Mouse (Mus musculus) G1E (cell line): ENCODE data around the gene Echdc3. TPM values are rescaled to one million over a fixed set of nuclear protein-coding genes. Genes with fewer than 3 reads are reported as not detected.

Experiments
- ATAC-seq: 2 replicates; pipeline ENCODE4 v1.8.0; 2016; ENCODE audit warnings: mild to moderate bottlenecking; ENCODE audit not compliant: insufficient number of reproducible peaks, poor library complexity, low FRiP score, severe bottlenecking; ENCODE audit errors: extremely low read depth
- DNase-seq: peaks from one replicate; pipeline ENCODE4 v3.0.0; 2012; ENCODE audit warnings: low spot score
- H3K27me3 ChIP-seq: 2 replicates; pipeline ENCODE4 v1.6.1; 2012; ENCODE audit warnings: mild to moderate bottlenecking, low read length, inconsistent platforms; ENCODE audit not compliant: insufficient read depth
- H3K36me3 ChIP-seq: replicated peaks from 2 replicates; pipeline ENCODE3; 2012; ENCODE audit warnings: mild to moderate bottlenecking, inconsistent platforms
- H3K4me1 ChIP-seq: 2 replicates; pipeline ENCODE4 v1.6.1; 2012; ENCODE audit warnings: low read depth, low read length, inconsistent platforms, mixed read lengths; ENCODE audit not compliant: insufficient read depth
- H3K4me3 ChIP-seq: 2 replicates; pipeline ENCODE4 v1.5.1; 2012; ENCODE audit warnings: low read depth, mild to moderate bottlenecking, inconsistent platforms, low read length, moderate library complexity, mixed read lengths
- H3K9me3 ChIP-seq: replicated peaks from 2 replicates; pipeline ENCODE4 v1.6.1; 2012; ENCODE audit warnings: inconsistent platforms
- CTCF ChIP-seq: IDR thresholded peaks from 2 replicates; pipeline ENCODE4 v1.5.1; 2012; ENCODE audit warnings: low read depth, low read length, inconsistent platforms, mixed read lengths
- GATA1 ChIP-seq: IDR thresholded peaks from 2 replicates; pipeline ENCODE4 v1.6.1; 2012; ENCODE audit warnings: borderline replicate concordance, low read length, inconsistent platforms, mixed read lengths
- GATA2 ChIP-seq: IDR thresholded peaks from 2 replicates; pipeline ENCODE4 v1.6.1; 2012; ENCODE audit warnings: low read depth, low read length, inconsistent platforms, borderline replicate concordance
- POLR2AphosphoS5 ChIP-seq: IDR thresholded peaks from 2 replicates; pipeline ENCODE4 v1.6.1; 2012; ENCODE audit warnings: low read depth, low read length, inconsistent platforms; ENCODE audit not compliant: insufficient replicate concordance
- TAL1 ChIP-seq: conservative IDR thresholded peaks from 2 replicates; pipeline ENCODE4 v1.6.1; 2012; ENCODE audit warnings: low read depth, low read length, inconsistent platforms, mixed read lengths
- polyA plus RNA-seq: library from polyadenylated mRNA; stranded (reverse); fragments of >175 nt; gene quantifications from 2 replicates; pipeline ENCODE4 v1.2.3, GENCODE M21; 2012
- total RNA-seq, 2 experiments: library from RNA; stranded (forward) in 1 of 2; stranded (reverse) in 1 of 2; fragments of 200-1000 nt in 1 of 2; fragments of >200 nt in 1 of 2; fragmentation: Nextera tagmentation in 1 of 2; gene quantifications; 2 replicates each; pipeline ENCODE4 v1.2.3; 2014 to 2017

Echdc3 gene
- total and polyA plus RNA-seq, 3 experiments = 0.27 TPM; not detected in 2

- Histone ChIP-seq H3K27me3 (peaks cover 10% of the 10 kb centered on the region), H3K4me3 (no peak overlapping the region), H3K9me3 (no peaks in the 10 kb centered on the region), H3K4me1 (peaks cover 3% of the 10 kb centered on the region; the same call in 1 of the 2 replicates), H3K36me3 (no peaks in the 10 kb centered on the region)
- DNase-seq (no peak), ATAC-seq (no peak)
- TF ChIP-seq GATA2 = no peak
- no peak for TF ChIP-seq CTCF
- no peak for TF ChIP-seq GATA1
- no peak for TF ChIP-seq POLR2AphosphoS5
- no peak for TF ChIP-seq TAL1
Observed at GRCm38 (mm10) chr2:6165771-6166170, 47.1 kb downstream of the Echdc3 start.

- Histone ChIP-seq H3K27me3 (peaks cover 13% of the 10 kb centered on the region), H3K4me1 (no peaks in the 10 kb centered on the region), H3K9me3 (no peaks in the 10 kb centered on the region), H3K36me3 (no peaks in the 10 kb centered on the region), H3K4me3 (no peak overlapping the region)
- no peak for ATAC-seq
- TF ChIP-seq CTCF (no peak), TAL1 (no peak), POLR2AphosphoS5 (no peak), GATA1 (no peak), GATA2 (no peak)
- DNase-seq = no peak
Observed at GRCm38 (mm10) chr2:6164606-6165290, 48.1 kb downstream of the Echdc3 start.

DNA sequence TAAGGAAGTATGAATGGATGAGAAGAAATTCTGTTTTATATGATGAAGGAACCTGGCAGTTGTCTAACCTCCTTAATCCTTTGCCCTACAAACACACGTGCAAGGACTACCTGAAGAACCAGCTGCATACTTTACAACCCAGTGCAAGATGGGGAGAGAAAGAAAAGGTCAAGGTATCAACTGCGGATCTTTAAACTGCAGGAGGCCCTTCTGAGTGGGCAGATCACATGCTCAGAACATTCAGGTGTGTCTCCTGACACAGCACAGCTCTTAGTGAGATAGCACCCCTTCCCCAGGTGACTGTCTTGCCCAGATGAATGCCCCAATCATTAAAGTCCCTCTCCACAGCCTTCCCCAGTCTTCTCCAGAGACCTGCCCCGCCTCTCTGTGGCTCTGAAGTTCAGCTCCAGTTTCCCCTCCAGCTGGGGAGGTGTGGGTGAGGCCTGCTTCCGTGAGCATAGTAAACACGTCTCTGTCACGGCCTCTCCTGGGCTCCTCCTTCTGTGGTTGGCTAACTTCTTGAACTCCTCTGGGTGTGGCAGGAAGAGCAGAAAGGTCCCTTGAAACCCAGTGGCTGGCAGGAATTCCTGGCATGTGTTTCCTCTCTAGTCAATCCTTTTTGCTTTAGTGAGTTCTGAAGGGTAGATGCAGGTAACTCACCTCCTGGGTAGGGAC, 50.3 kb downstream of the Echdc3 start:
- no peaks in the 10 kb centered on the region for H3K4me1 ChIP-seq
- DNase-seq = no peak

DNA sequence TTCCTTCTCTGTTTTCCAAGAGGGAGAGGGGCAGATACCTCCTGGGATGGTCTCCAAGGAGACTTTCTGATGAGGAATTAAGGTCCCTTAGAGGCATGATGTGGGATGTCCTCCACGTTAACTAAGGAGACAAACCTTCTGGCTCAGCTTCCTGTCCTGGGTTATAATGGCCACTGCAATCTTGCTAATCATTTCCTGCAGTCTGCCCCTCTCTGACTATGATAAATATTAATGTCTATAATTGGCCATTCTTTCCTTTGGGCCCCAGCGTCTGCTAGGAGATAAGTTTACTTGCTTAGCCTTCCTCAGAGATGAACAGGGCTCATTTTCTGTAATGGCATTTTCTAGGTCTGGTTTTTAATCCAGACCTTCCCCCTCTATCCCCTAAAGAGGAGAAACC, 53.1 kb downstream of the Echdc3 start:
- ATAC-seq (no peak), DNase-seq (no peak)
- Histone ChIP-seq H3K4me3 (no peak overlapping the region), H3K36me3 (no peaks in the 10 kb centered on the region), H3K9me3 (no peaks in the 10 kb centered on the region), H3K4me1 (no peaks in the 10 kb centered on the region), H3K27me3 (peaks cover 14% of the 10 kb centered on the region; the same call in 1 of the 2 replicates)
- no peak for TF ChIP-seq CTCF
- no peak for TF ChIP-seq POLR2AphosphoS5
- TF ChIP-seq GATA1 = no peak
- no peak for TF ChIP-seq TAL1
- no peak for TF ChIP-seq GATA2

More for the DNA sequence above, 50.3 kb downstream of the Echdc3 start:
- H3K36me3 ChIP-seq = no peaks in the 10 kb centered on the region
- peaks cover 14% of the 10 kb centered on the region for H3K27me3 ChIP-seq
- no peak overlapping the region for H3K4me3 ChIP-seq
- H3K9me3 ChIP-seq = no peaks in the 10 kb centered on the region
- ATAC-seq = no peak
- TF ChIP-seq CTCF (no peak), POLR2AphosphoS5 (no peak), TAL1 (no peak), GATA2 (no peak)

- Histone ChIP-seq H3K9me3 (no peaks in the 10 kb centered on the region), H3K4me3 (no peak overlapping the region), H3K4me1 (no peaks in the 10 kb centered on the region), H3K27me3 (peaks cover 14% of the 10 kb centered on the region; the same call in 1 of the 2 replicates), H3K36me3 (no peaks in the 10 kb centered on the region)
- TF ChIP-seq POLR2AphosphoS5 = no peak
- no peak for TF ChIP-seq TAL1
- TF ChIP-seq CTCF = no peak
- no peak for TF ChIP-seq GATA1
- TF ChIP-seq GATA2 = no peak
- DNase-seq (no peak), ATAC-seq (no peak)
Observed at GRCm38 (mm10) chr2:6159219-6159618, 53.6 kb downstream of the Echdc3 start.

DNA sequence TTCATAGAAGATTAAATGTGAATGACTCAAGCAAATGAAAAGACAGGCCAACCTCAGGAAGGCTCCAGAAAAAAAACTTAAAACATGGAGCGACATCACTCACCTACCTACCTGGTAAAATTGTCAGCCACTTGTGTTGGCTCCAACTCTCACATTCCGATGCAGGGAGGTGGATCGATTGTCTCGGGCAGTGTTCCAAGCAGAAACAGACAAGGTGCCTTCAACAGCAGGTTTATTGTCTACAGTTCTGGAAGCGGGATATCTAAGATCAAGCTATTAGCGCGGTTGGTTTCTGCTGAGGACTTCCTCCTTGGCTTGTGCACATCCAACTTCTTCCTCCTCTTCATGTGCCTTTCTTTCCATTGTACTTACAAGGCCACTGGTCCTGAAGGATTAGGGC, 55.2 kb downstream of the Echdc3 start:
- Histone ChIP-seq H3K36me3 (no peaks in the 10 kb centered on the region), H3K27me3 (peaks cover 14% of the 10 kb centered on the region; the same call in 1 of the 2 replicates), H3K9me3 (no peaks in the 10 kb centered on the region), H3K4me3 (no peak overlapping the region), H3K4me1 (no peaks in the 10 kb centered on the region)
- DNase-seq (no peak), ATAC-seq (no peak)
- TF ChIP-seq CTCF = no peak
- TF ChIP-seq GATA1 = no peak
- TF ChIP-seq TAL1 = no peak
- no peak for TF ChIP-seq POLR2AphosphoS5
- no peak for TF ChIP-seq GATA2
